Mouse (Mus musculus): ENCODE data around the gene Gna15. TPM values are rescaled to one million over a fixed set of nuclear protein-coding genes. Genes with fewer than 3 reads are reported as not detected.
A peak's percentile ranks its signal among the peaks of the same experiment; 100 is the strongest.

Gna15 gene
- under 1 TPM; 0.48 to 0.56 TPM for total RNA-seq (2021)

- no peak for DNase-seq
Measured at GRCm38 (mm10) chr10:81524051-81524605, at the start of gene Gna15. Gene Gna15 (minus strand): TSS chr10:81524225.

DNA sequence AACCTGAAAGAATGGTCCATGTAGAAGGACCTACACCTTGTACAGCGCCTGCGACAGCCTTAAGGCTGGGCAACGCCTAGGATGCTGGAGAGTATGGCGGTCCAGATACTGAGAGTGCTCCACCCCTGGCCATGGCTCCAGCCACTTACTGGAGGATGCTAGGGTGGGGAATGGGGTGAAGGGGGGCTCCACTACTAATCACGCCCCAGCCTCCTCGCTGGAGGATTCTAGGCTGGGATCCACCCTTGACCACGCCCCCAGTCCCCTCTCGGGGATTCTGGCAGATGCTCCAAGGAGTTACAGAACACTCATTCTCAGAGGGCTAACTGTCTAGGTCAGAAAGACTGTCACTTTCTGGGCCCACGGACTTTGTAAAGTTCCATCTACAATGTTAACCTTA lies 49.0 kb upstream of the Gna15 start:
- peak; percentile 60 for DNase-seq

GRCm38 (mm10) chr10:81572133-81572671 lies 48.2 kb upstream of the Gna15 start:
- no peak for DNase-seq

GRCm38 (mm10) chr10:81571501-81571876 lies 47.5 kb upstream of the Gna15 start:
- peak; percentile 99 for DNase-seq

- DNase-seq: peak; percentile 97
Measured at GRCm38 (mm10) chr10:81570831-81571500, 46.9 kb upstream of the Gna15 start.

GRCm38 (mm10) chr10:81570238-81570800 lies 46.3 kb upstream of the Gna15 start:
- no peak for DNase-seq

- DNase-seq: no peak
Measured at GRCm38 (mm10) chr10:81569507-81570237, 45.6 kb upstream of the Gna15 start.

- DNase-seq: peak; percentile 77
Measured at GRCm38 (mm10) chr10:81568381-81569191, 44.6 kb upstream of the Gna15 start.

- DNase-seq: no peak
Measured at GRCm38 (mm10) chr10:81565257-81566228, 41.5 kb upstream of the Gna15 start.

- DNase-seq: peak; percentile 69
Measured at GRCm38 (mm10) chr10:81564734-81565133, 40.7 kb upstream of the Gna15 start.

GRCm38 (mm10) chr10:81564216-81564615 lies 40.2 kb upstream of the Gna15 start:
- DNase-seq: peak; percentile 74

- no peak for DNase-seq
Measured at GRCm38 (mm10) chr10:81563481-81563880, 39.5 kb upstream of the Gna15 start.

- DNase-seq: no peak
Measured at GRCm38 (mm10) chr10:81562411-81562810, 38.4 kb upstream of the Gna15 start.

- DNase-seq: peak; percentile 50
Measured at GRCm38 (mm10) chr10:81560719-81561459, 36.9 kb upstream of the Gna15 start.

GRCm38 (mm10) chr10:81559627-81560539 lies 35.9 kb upstream of the Gna15 start:
- peak; percentile 79 for DNase-seq

DNA sequence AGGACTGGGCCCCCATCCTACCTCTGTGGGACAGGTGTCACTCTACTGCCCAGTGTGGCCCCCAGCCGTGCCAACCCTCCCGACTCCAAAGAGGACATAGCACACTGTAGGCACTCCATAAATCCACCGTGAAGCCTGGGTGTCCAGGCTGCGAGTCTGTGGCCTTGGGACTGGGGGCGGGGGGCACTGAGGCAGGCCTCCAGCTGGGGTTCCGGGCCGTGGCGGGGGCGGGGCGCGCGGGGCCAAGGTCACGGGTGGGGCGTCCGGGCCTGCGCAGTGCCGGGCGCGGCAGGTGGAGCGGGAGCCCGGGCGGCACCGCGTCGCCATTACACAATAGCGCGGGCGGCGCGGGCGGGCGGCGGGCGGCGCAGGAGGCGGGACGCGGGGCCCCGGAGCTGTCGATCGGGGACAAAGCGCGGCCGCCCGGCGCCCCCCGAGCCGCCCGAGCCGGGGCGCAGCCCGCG lies 35.2 kb upstream of the Gna15 start, which contains the start of gene Aes:
Gene Aes, plus strand, starts transcription at position 326 of the 464 bp plus-strand sequence.
- DNase-seq: peak; percentile 85

- no peak for DNase-seq
Measured at GRCm38 (mm10) chr10:81557491-81557890, 33.5 kb upstream of the Gna15 start.

DNA sequence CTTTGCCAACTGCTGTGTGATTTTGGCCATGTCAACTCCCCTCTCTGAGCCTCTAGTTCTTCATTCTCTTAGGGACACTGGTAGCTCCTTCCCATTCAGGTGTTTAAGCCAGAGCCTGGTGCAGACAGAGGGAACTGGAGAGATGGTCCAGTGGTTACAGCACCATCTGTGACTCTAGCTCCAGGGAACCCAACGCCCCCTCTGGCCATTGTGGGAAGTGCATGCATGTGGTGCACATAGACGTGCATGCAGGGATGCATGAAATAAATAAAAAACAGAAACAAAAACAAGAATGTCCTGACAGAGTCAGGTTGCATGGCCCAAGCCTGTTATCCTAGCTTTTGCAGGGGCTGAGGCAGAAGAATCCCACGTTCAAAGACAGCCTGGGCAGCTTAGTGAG lies 32.3 kb upstream of the Gna15 start:
- DNase-seq: no peak
